Mouse (Mus musculus) left cerebral cortex, postnatal 36 days (tissue): ENCODE results near the gene Igf2r. TPM values are rescaled to one million over a fixed set of nuclear protein-coding genes. Genes with fewer than 3 reads are reported as not detected.
"Not testable (repeated sequence)": the region's sequence is repeated elsewhere in the genome, so short reads cannot be mapped to it uniquely, and the experiment has no call there.

Source experiments
- DNase-seq, 2 experiments: peaks; one replicate each; pipeline ENCODE4 v3.0.0; 2021 to 2022; ENCODE audit warnings: low spot score in 2 of 2, mixed read lengths in 1 of 2
- intact Hi-C: fragments of 180-260 bp; cut with DNase I; formaldehyde crosslinking; loops from one replicate; pipeline ENCODE4 v1.15.1; 2025
- total RNA-seq, 2 experiments: library from RNA; stranded (reverse); gene quantifications; 2 replicates each; pipeline ENCODE4 v1.2.3; 2021

Igf2r gene
- total RNA-seq, 2 experiments from 2014 or later: 27.0 to 27.7 TPM

GRCm38 (mm10) chr17:12684412-12684811 is 85.1 kb downstream of the Igf2r start:
- DNase-seq: no peak
- intact Hi-C loops: no loop called here

GRCm38 (mm10) chr17:12683582-12683981 is 85.9 kb downstream of the Igf2r start:
- DNase-seq: no peak
- intact Hi-C loops: no loop called here

GRCm38 (mm10) chr17:12678261-12678660 is 91.2 kb downstream of the Igf2r start:
- intact Hi-C loops: no loop called here
- no peak for DNase-seq

GRCm38 (mm10) chr17:12677139-12677538 is 92.3 kb downstream of the Igf2r start:
- no peak for DNase-seq
- intact Hi-C loops: no loop called here

GRCm38 (mm10) chr17:12675646-12676045 is 93.8 kb downstream of the Igf2r start, which contains the start of gene Slc22a1:
TSS of gene Slc22a1 (minus strand) at chr17:12675829.
- intact Hi-C loops: no loop called here
- DNase-seq: no peak

GRCm38 (mm10) chr17:12674980-12675379 is 94.5 kb downstream of the Igf2r start:
- intact Hi-C loops, DNase-seq: not testable (repeated sequence)

GRCm38 (mm10) chr17:12673871-12674270 is 95.6 kb downstream of the Igf2r start:
- DNase-seq: no peak
- intact Hi-C loops: no loop called here

GRCm38 (mm10) chr17:12672285-12672790 is 97.1 kb downstream of the Igf2r start:
- intact Hi-C loops: no loop called here
- no peak for DNase-seq

- no peak for DNase-seq
- intact Hi-C loops: no loop called here
Observed at GRCm38 (mm10) chr17:12671029-12671605, 98.3 kb downstream of the Igf2r start.

- intact Hi-C loops: no loop called here
- no peak for DNase-seq
Observed at GRCm38 (mm10) chr17:12669363-12669679, 100.1 kb downstream of the Igf2r start.

GRCm38 (mm10) chr17:12668478-12669362 is 100.7 kb downstream of the Igf2r start:
- no peak for DNase-seq
- intact Hi-C loops: no loop called here

GRCm38 (mm10) chr17:12664156-12664555 is 105.3 kb downstream of the Igf2r start:
- DNase-seq: no peak
- intact Hi-C loops: no loop called here

- no peak for DNase-seq
- intact Hi-C loops: loop anchor here (2.0 kb wide), 2 partner anchors 126 to 244 kb away; no protein-coding TSS in a partner anchor
Observed at GRCm38 (mm10) chr17:12660572-12661260, 108.7 kb downstream of the Igf2r start.

GRCm38 (mm10) chr17:12659233-12659632 is 110.2 kb downstream of the Igf2r start:
- intact Hi-C loops: no loop called here
- DNase-seq: no peak

- DNase-seq: no peak
- intact Hi-C loops: no loop called here
Observed at GRCm38 (mm10) chr17:12658784-12659183, 110.7 kb downstream of the Igf2r start.

GRCm38 (mm10) chr17:12655826-12656225 is 113.6 kb downstream of the Igf2r start:
- intact Hi-C loops: no loop called here
- DNase-seq: no peak

GRCm38 (mm10) chr17:12654061-12654460 is 115.4 kb downstream of the Igf2r start:
- intact Hi-C loops: no loop called here
- no peak for DNase-seq

- DNase-seq: no peak
- intact Hi-C loops: no loop called here
Observed at GRCm38 (mm10) chr17:12652604-12653003, 116.9 kb downstream of the Igf2r start.

GRCm38 (mm10) chr17:12645461-12645860 is 124.0 kb downstream of the Igf2r start:
- DNase-seq: no peak
- intact Hi-C loops: no loop called here

GRCm38 (mm10) chr17:12641087-12641486 is 128.4 kb downstream of the Igf2r start:
- intact Hi-C loops: no loop called here
- DNase-seq: no peak
